Mouse (Mus musculus): ENCODE results near the gene Chst5.
A peak's percentile ranks its signal among the peaks of the same experiment; 100 is the strongest.
"Not testable (repeated sequence)": the region's sequence is repeated elsewhere in the genome, so short reads cannot be mapped to it uniquely, and the experiment has no call there.

The Chst5 gene

DNA sequence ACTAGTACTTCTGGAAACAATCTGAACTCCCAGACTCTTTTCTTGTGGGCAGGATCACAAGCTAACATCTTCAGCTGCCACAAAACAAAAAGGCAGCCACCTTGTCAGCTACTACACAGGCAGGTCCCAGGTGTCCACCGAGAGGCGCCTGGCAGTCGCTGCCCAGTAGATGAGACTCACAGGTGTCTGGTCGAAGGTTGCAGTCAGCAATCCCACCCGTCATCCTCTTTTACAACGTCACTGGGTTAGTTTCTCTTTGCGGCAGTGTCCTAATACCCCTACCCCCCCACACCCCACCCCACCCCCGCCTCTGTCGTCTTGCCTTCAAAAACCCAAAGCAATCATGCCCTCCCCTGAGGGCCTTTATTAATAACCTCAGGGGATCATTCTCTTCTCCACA, 34.5 kb downstream of the Chst5 start:
- peak; percentile 64 for DNase-seq (ENCODE audit: low read depth, low spot score)

DNA sequence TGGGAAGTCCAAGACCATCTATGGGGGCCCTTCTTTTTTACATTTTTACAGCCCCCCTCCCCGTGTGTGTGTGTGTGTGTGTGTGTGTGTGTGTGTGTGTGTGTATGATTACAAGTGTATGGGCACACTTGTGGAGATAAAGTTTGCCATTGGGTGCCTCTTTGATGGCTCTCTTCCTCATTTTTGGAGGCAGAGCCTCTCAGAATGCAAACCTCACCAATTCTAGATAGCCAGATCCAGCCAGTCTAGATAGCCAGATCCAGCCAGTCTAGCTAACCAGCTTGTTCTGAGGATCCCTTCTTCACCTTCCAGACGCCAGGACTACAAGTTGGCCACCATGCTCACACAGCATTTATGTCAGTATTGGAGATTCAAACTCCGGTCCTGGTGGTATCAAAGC, 39.0 kb downstream of the Chst5 start:
- no peak for DNase-seq (ENCODE audit: low read depth, low spot score)

DNA sequence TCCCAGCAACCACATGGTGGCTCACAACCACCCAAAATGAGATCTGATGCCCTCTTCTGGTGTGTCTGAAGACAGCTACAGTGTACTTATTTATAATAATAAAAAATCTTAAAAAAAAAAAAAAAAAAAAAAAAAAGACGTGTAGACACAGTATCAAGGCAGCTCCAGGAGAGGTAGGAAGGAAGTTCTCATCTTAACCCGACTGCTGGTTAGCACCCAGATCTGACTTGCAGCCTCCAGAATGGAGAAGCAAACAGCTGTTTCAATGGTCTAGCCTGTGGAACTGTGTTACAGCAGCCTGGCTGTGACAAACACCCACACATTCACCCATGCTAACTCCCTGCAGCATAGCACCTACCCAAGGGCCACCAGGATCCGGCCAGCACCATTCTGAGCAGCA, 39.9 kb downstream of the Chst5 start:
- DNase-seq (ENCODE audit: low read depth, low spot score): no peak

GRCm38 (mm10) chr8:111868664-111869063, 41.6 kb downstream of the Chst5 start:
- no peak for DNase-seq (ENCODE audit: low read depth, low spot score)

DNA sequence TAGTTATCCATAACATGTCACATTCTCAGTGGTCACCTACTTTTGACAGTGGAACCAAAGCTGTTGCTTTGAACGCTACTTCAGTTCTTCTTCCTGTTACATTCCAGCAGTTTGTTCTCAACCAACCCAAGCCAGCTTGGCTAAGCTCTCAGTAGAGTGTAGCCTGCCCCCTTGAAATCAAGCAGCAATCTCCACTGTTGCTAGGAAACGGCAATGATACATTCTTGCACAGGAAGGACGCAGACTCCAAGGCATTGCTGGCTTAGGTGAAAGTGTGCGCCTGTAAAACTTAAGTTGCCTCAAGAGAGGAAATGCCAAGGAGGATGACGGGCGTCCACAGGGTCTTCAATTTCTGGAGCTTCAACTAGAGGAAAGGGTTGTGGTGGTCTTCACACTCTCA, 44.4 kb downstream of the Chst5 start:
- no peak for DNase-seq (ENCODE audit: low read depth, low spot score)

DNA sequence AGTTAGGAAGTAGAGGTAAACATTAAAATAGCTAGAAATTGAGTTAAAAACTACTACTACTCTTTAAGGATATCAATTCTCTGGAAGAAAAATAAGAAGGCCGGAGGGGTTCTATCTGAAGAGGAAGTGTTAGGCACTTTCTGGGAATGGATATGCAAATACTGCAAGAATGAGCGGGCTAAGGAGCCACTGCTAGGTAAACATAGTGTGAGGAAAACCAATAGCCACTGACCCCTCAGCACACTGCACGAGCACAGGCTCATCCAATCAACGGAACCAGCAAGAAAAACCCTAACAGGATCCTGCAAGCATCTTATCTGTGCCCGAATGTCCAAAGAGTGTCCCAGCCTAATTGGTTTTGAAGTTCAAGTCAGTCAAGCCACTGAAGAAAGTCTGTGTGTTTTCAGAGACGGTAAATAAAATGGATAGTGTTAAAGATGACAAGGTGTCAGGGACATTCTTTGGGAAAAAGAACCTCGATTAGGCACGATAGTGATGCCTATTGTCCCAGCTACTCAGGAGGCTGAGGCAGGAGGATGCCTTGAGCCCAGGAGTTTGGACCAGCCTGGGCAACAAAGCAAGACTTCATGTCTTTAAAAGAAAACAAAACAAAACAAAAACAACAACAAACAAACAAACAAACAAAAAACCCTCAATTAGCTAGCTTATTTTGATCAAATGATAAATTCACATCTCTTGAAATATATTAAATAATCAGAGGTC, 45.0 kb downstream of the Chst5 start:
- no peak for DNase-seq (ENCODE audit: low read depth, low spot score)

DNA sequence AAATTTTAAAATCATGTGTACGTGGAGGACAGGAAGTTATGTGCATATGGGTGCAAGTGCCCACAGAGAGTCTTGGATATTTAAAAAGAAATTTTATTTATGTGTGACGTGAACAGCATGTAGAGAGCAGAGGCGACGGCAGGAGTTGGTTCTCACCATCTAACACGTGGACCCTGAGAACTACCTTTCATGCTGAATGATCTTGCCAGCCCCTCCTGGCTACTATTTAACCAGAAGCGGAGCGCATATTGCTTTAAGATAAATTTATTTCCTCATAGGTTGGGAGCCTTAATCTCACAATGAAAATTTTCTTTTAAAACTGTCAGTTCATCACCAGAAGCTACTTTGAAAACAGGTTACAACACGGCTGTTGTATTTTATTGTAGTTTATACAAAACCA, 45.6 kb downstream of the Chst5 start:
- DNase-seq (ENCODE audit: low read depth, low spot score): no peak

DNA sequence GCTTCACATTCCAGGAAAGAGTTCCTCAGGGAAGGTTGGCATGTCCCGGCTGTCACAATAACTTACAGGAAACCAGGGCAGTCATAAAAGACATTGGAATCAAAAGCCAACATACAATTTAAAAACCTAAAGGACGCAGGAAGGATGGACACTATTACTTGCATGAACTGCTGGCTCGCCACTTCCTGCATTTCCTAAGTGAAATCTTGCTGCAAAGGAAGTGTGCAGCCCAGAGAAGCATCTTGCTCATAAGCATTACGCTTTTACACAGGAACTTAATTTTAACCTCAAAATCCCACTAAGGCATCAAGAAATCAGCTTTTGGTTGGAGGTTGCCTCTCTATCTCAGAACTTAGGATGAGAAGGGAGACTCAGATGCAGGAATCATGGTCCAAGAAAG, 47.0 kb downstream of the Chst5 start:
- no peak for DNase-seq (ENCODE audit: low read depth, low spot score)

DNA sequence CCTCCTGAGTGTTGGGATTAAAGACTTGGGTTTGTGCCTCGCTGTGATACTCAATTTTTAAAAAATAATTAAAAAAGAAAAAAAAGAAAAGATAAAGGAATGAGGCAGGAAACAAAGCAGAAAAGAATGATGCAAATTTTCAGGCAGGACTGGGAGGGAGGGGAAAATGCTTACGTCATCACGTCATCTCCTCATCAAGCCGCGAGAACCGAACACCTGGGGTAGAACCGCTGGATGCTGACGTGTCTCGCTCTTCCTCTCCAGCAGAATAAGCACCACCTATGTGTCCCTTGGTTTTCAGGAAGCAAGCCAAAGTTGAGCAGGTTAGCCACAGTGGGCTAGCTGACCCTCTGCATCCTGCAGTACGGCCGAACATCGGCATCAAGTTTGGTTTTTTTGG, 54.3 kb downstream of the Chst5 start:
- DNase-seq (ENCODE audit: low read depth, low spot score): no peak

DNA sequence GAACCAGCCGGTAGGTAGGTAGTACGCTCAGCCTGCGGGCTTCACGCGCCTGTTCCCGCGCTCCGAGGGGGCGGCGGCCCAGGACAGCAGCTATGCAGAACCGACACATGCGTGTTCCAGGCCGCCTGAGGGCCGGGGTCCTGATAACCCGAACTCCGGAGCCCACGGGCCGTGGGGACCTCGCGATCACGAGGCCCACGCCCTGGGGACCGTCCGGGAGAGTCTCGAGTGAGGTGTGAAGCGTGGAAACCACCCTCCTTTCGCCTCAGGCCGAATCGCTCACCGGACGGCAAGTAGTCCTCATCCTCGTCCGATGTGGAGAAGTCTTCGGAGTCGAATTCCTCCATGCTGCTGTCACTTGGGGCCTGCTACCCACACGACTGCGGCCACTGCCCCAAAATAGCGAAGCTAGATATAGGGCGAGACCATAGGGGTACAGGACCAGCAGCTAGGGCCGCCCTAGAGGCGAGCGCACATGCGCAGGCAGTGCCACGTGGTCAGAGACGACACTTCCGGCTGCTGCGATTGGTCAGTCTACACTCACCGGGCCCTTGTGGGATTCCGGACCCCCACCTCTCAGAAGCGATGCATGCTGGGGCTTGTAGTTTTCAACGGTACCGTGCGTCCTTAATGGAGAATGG, 56.3 kb downstream of the Chst5 start, which contains the start of gene Cfdp1:
TSS of gene Cfdp1 (minus strand) at position 431 of the 641 bp plus-strand sequence.
- DNase-seq (ENCODE audit: low read depth, low spot score): peak; percentile 97

- not testable (repeated sequence) for DNase-seq (ENCODE audit: low read depth, low spot score)
Measured at GRCm38 (mm10) chr8:111853219-111853618, 57.0 kb downstream of the Chst5 start.

DNA sequence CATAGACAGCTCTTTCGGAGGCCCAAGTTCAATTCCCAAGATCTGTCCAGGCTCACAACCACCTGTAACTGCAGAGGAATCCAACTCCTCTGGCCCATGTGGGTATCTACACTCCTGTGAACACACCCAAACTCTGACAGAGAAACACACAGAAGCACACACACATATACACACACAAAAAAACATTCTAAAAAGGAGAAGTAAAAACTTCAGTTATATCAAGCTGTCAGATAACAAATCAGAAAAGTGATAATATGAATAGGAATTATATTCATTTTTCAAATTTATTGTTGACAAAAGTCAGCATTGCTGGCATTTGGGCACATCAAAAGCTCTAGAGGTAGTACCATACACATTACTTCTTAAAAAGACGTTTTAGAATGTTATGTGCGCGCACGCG, 63.5 kb downstream of the Chst5 start:
- no peak for DNase-seq (ENCODE audit: low read depth, low spot score)

Measured in CD4-positive helper T cell, adult 2 months (primary cell).